Mouse (Mus musculus) brown adipose tissue, adult 24 weeks (tissue): ENCODE data around the gene Unc79. TPM values are rescaled to one million over a fixed set of nuclear protein-coding genes. Genes with fewer than 3 reads are reported as not detected.

Experiments
- H3K27ac ChIP-seq: fragments of 200-500 bp; replicated peaks from 2 replicates; pipeline ENCODE4 v1.5.1; 2012; ENCODE audit warnings: low read depth, mild to moderate bottlenecking, low read length
- H3K4me1 ChIP-seq: fragments of 200-500 bp; 2 replicates; pipeline ENCODE4 v1.6.1; 2012; ENCODE audit warnings: low read length, mixed read lengths; ENCODE audit not compliant: control insufficient read depth, insufficient read depth, insufficient read length
- H3K4me3 ChIP-seq: fragments of 200-500 bp; 2 replicates; pipeline ENCODE4 v1.5.1; 2012; ENCODE audit warnings: low read depth, mild to moderate bottlenecking, low read length, moderate library complexity; ENCODE audit not compliant: insufficient read depth
- polyA plus RNA-seq: library from polyadenylated mRNA; stranded (reverse); fragments of >200 nt; gene quantifications from 2 replicates; pipeline ENCODE4 v1.2.4, GENCODE M21; 2012; ENCODE audit not compliant: missing spikeins, insufficient read depth, insufficient read length

Unc79 gene
- not detected in 2 replicates for polyA plus RNA-seq

DNA sequence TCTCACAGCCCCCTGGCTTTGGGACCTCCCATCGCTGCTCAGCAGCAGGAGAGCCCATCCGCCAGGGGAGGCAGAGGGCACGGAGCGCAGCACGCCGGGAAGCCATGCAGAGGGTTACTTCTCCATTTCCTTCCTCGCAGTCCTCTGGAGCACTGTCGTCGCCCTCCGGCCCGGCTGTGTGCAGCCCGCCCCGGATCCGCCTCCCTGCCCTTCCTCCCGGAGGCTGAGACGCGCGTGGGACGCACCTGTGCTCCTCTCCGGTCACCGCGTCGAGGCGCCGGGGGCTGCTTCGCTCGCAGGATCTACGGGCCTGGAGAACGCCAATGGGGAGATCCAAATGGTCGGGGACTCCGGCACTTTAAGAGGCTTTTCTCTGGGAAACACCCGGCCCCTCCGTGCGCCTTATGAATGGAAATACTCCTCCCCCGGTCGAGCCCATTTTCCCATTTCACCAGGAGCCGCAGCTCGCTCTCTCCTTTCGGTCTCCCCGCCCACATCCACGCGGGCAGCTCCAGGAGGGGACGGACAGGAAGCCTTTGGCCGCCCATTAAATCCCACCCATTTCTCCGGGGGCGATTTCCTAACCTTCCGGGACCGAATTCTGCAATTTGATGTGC is at the start of gene Unc79:
Gene Unc79, plus strand, starts transcription at position 82 of the 617 bp plus-strand sequence.
- Histone ChIP-seq H3K4me1 (peaks cover 3% of the 10 kb centered on the region), H3K27ac (no peak within 1 kb of the TSS), H3K4me3 (peak within 1 kb of the TSS; percentile 55)

DNA sequence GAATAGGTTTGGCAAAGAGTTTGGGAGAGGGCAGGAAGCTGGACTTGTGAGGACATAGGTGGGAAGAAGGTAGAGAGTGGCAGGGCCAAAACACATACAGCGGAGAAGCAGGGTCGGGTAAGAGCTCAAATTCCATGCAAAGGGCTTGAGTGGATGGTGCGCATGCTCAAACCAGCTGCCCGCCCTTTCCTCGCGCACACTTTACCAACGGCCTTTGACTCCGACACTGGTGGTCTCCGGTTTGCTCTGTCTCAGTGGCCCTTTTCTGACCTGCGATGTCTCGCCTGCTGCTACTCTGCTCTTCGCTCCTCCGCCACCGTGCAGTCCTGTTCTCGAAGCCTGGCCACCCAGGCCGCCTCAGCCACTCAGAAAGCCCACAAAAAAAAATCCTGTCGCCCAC is 49.6 kb upstream of the Unc79 start, which contains the start of gene Cox8c:
Gene Cox8c, plus strand, starts transcription at position 226 of the 400 bp plus-strand sequence.
- Histone ChIP-seq H3K4me3 (no peak within 1 kb of the TSS), H3K27ac (no peak within 1 kb of the TSS)

DNA sequence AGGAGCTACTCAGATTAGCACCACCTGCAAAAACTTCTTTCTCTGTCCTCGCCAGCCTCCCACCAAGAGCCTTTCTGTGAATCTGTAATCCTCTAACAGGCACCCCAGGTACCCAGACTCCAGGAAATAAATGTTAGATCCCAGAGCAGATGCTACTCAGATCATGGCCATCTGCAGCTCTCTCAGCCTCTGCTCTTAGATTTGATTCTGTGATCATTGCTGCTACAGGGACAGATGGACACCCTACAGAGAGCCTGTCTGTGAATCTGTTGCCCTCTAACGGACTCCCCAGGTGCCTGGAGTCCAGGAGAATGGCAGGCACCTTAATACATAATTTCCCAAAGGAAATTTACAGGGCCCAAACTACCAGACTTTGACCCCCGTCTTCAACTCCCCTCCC is 40.5 kb upstream of the Unc79 start:
- Histone ChIP-seq H3K27ac (no peak overlapping the region), H3K4me3 (no peak overlapping the region), H3K4me1 (no peaks in the 10 kb centered on the region)

More for the DNA sequence above, 49.6 kb upstream of the Unc79 start, which contains the start of gene Cox8c:
- H3K4me1 ChIP-seq, result no peaks in the 10 kb centered on the region

DNA sequence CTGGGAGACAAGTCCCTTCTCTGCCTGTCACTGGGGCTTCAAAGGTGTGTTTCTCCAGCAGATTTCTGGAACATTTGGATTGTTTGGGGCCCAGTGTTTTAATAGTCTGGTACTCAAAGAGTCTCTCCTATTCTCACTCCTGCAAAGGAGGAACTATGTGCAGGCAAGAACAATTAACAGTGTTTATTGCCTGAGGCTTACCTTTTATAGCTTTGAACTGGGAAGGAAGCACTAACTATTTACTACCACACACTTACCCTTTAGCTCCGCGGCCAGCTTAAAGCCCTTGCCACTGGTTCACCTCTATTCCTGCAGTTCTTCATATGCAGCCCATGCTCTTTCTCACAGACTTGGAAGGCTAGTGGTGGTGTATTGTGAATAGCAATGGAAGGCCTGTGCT is 32.6 kb upstream of the Unc79 start:
- H3K4me3 ChIP-seq, result no peak overlapping the region
- H3K4me1 ChIP-seq, result no peaks in the 10 kb centered on the region
- H3K27ac ChIP-seq, result no peak overlapping the region

DNA sequence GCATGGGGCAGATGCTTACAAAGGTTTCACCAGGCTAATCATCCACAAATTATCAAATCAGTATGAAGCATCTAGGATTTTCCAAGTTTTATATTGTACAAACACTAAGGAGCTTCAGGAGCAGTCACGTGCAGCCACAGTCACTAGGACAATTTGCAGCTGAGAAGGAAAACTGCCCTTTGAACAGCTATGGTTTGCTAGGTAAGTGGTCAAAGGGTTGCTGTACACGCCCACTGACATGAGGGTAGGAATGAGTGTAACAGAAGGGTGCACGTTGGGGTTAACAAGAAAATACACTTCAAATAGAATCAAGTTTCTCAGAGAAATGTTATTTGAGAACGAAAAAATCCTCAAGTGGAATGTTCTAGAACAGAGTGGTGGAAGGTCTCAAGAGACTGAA is 18.9 kb upstream of the Unc79 start:
- no peak overlapping the region for H3K27ac ChIP-seq
- H3K4me3 ChIP-seq, result no peak overlapping the region
- no peaks in the 10 kb centered on the region for H3K4me1 ChIP-seq

DNA sequence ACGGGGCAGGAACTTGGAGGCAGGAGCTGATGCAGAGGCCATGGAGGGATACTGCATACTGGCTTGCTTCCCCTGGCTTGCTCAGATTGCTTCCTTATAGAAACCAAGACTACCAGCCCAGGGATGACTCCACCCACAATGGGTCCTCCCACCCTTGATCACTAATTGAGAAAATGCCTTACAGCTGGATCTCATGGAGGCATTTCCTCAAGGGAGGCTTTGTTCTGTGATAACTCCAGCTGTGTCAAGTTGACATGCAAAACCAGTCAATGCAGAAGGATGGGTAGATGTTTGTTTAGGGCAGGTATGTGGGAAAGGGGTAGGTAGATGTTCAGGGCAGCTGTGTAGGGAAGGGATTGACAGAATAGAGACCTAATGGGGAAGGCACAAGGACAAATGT is 18.3 kb upstream of the Unc79 start:
- H3K4me1 ChIP-seq, result no peaks in the 10 kb centered on the region

DNA sequence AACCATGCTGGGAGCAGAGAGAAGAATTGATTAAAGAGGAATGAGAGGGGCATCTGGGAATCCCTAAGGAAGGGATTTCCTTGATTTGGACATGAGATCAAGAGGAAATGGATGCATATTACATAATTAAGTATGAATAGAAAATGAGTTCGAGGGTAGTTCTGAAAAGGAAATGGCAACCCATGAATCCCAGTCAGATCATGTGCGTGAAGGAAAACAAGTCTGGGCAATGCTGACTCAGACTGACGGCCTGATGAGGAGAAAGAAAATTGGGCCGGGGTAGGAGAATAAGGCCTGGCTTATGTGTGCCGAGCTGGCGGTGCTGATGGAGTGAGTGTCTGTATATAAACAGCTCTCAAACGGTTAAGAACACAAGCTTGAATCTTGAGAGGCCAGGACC is 17.9 kb upstream of the Unc79 start:
- Histone ChIP-seq H3K4me3 (no peak overlapping the region), H3K27ac (no peak overlapping the region), H3K4me1 (no peaks in the 10 kb centered on the region)

More for the DNA sequence above, 18.3 kb upstream of the Unc79 start:
- no peak overlapping the region for H3K4me3 ChIP-seq
- no peak overlapping the region for H3K27ac ChIP-seq

DNA sequence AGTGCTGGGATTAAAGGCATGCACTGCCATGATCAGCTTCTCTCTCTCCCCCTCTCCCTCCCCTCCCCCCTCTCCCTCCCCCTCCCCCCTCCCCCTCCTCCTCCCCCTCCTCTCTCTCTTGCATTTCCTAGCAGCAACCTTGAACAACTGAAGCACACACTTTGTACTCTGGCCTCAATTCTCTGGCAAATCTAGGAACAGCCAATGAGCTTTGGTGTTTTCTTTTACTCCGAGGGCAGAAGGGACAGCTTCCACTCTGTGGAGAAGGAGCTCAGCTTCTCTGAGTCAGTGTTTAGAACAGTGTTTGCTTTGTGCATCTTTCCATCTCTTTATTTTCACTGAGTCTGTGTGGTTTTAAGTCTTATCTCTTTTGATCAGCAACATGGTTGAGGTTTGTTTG is 12.8 kb upstream of the Unc79 start:
- no peak overlapping the region for H3K27ac ChIP-seq
- no peaks in the 10 kb centered on the region for H3K4me1 ChIP-seq
- H3K4me3 ChIP-seq, result no peak overlapping the region

DNA sequence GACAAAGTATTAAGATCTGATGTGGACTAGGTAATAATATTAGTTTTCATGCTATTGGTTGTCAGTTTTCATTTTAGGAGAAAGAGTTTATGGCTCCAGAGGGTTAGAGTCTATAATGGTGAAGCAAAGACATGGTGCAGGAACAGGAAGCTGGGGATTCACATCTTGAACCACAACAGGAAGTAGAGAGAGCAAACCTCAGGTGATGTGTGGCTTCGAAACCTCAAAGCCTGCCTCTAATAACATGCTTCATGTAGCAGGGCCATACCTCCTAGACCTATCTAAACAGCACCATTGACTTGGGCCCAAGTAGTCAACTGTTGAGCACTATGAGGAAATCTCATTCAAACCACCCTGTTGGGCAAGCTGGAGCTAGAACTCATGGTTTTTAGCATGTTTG is 3.1 kb upstream of the Unc79 start:
- H3K27ac ChIP-seq, result no peak overlapping the region
- H3K4me3 ChIP-seq, result no peak overlapping the region
- H3K4me1 ChIP-seq, result peaks cover 3% of the 10 kb centered on the region

DNA sequence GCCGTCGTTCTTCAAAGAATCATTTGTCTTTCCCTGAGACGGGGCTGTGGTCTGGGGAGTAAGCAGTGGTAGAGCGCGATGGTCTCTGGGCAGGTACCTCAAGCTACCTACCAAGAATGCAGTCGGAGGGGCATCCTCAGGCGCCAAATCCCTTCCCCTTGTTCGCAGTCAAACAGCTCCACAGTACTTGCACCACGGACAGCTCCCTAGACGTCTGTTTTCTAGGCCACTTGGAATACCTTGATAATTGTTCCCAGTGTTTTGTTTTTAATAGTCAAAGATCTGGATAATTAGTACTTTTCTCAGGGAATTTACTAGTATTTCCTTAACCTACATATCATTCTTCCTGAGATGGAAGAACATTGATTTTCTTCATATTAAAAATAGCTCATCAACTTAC is 833 bp upstream of the Unc79 start:
- Histone ChIP-seq H3K27ac (no peak overlapping the region), H3K4me1 (peaks cover 3% of the 10 kb centered on the region), H3K4me3 (no peak overlapping the region)

DNA sequence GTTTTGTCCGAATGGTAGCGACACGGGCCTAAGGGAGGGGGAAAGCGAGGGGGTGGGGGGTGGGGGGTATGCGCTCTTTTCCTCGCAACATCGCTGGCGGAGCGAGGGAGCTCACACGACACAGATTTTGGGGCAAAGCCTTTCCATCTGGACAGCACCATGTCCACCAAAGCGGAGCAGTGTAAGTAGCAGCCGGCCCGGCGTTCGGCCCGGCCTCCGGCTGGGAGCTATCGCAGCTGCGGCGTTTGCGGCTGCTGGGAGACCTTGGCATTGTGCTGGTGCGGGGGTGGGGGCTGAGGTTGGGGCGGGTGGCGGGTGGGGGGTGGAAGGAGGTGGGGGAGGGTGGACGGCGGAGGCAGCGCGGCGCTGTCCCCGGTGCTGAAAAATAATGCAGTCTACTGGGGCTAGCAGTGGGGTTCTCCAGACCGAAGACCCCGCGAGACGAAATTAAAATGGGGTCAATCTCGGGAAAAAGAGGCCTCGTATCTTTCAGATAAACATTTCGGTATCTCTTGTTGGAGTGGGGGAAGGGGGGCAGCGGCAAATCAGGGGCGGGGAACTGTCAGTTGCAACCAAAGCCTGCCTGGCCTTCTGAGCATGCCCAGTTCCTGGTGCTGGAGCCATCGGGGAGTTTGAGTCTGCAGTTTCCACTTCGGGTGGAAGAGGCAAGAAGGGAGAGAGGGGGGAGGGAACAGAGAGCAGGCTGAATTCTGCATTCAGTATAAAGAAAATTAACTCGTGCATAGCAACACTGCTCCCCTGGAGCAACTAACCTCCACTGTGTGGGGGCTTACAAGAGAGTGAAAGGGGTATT is 943 bp downstream of the Unc79 start:
- no peak overlapping the region for H3K27ac ChIP-seq
- peaks cover 3% of the 10 kb centered on the region for H3K4me1 ChIP-seq
- H3K4me3 ChIP-seq, result peak overlapping the region; percentile 55

DNA sequence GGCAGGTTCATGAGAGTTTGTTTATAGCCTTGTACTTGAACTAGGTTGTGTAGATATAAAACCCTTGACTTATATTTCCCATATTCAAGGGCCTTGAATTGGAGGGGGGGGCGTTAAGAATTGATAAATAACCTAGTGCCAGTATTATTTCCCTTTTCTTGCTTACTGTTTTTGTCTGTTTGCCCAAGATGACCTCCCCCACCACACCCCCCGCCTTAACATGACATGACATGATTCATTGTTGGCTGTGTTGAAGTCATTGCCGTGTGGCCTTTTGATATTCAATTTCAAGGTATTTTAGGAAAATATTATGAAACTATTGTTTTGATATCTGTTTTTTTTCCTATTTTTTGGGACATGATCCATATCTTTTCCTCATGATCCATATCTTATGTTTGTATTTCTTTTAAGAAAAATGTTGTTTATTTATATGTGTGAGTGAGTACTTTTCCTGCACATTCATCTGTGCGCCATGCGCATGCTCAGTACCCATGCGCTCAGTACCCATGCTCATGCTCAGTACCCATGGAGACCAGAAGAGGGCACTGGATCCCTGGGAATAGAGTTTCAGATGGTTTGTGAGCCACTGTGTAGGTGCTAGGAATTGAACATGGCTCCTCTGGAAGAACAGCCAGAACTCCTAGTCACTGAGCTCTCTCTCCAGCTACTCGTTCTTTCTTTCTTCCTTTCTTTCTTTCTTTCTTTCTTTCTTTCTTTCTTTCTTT is 11.6 kb downstream of the Unc79 start:
- H3K4me3 ChIP-seq, result no peak overlapping the region
- H3K4me1 ChIP-seq, result no peaks in the 10 kb centered on the region
- no peak overlapping the region for H3K27ac ChIP-seq

DNA sequence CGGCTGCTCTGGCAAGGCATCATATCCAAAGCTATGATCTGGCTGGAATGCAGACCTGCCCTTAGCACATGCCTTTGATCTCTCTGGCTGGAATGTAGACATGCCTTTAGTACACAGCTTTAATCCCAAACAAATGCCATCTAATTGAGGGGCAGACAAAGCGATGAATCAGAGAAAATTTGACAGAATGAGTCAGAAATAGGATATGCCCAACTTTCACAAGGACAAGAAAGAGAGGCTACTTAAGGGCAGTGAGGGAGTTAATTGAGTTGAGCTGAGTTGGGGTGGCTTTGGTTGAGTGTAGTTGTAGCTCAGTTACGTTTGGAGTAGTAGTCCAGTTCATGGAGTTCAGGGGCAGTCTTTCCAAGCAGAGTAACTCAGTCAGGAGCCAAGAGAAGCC is 12.4 kb downstream of the Unc79 start:
- Histone ChIP-seq H3K4me3 (no peak overlapping the region), H3K4me1 (no peaks in the 10 kb centered on the region), H3K27ac (no peak overlapping the region)

DNA sequence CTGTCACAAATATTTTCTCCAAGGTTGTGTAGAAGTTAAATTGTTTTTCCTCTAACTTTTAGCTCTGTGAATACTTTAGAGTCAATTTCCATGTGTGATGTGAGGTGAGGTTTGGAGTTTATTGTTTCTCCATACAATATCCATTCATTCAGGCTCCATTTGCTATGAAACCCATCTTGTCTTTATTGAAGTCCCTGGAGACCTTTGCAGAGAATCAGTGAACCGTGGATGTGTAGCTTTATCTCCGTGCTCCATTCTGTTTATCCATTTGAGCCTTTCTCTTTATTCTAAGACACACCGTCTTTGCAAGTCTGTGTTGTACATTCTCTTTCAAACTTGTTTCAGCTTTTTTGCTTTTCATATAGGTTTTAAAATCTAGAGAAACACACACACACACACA is 15.8 kb downstream of the Unc79 start:
- no peak overlapping the region for H3K4me3 ChIP-seq
- H3K4me1 ChIP-seq, result no peaks in the 10 kb centered on the region
- H3K27ac ChIP-seq, result no peak overlapping the region

DNA sequence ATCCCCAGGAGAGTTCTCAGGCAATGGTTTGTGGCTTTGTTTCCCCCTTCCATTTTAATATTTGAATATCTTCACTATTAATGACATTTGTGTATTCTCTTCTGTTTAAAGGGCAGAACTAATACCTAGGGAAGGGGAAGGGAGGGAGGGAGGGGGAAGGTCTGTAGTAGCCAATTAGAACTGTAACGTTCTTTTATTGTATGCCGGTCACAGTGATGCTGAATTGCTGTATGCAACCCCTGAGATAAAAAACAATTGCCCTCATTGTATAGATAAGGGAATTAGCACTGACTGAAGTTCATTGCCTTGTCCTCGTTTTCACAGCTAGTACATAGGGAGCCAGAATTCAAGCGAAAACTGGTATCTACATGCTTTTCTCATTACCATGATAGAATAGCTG is 31.9 kb downstream of the Unc79 start:
- no peaks in the 10 kb centered on the region for H3K4me1 ChIP-seq
- no peak overlapping the region for H3K27ac ChIP-seq
- no peak overlapping the region for H3K4me3 ChIP-seq
